Mouse (Mus musculus): ENCODE measurements at regions not wholly inside any gene's neighbourhood (a gene's known extent, or its start where the extent isn't known, plus 50 kb on each side); places are given as distances from the start of the nearest gene placed in this dataset.
"Not testable (repeated sequence)": the region's sequence is repeated elsewhere in the genome, so short reads cannot be mapped to it uniquely, and the experiment has no call there.

GRCm38 (mm10) chr12:6638761-6639281, 1263.3 kb upstream of the Klhl29 start:
- DNase-seq = no peak

- no peak for DNase-seq
These were observed 1262.4 kb upstream of the Klhl29 start for GRCm38 (mm10) chr12:6637771-6638305.

- DNase-seq = no peak
These were observed 1247.2 kb upstream of the Klhl29 start for GRCm38 (mm10) chr12:6622575-6623146.

GRCm38 (mm10) chr12:6601111-6601510, 1225.6 kb upstream of the Klhl29 start:
- DNase-seq = peak; percentile 70

- DNase-seq = not testable (repeated sequence)
These were observed 1220.0 kb upstream of the Klhl29 start for GRCm38 (mm10) chr12:6595484-6595883.

GRCm38 (mm10) chr12:6590231-6590630, 1214.7 kb upstream of the Klhl29 start:
- DNase-seq = peak; percentile 70

- peak; percentile 60 for DNase-seq
These were observed 1212.7 kb upstream of the Klhl29 start for GRCm38 (mm10) chr12:6588031-6588701.

- no peak for DNase-seq
These were observed 1204.7 kb upstream of the Klhl29 start for GRCm38 (mm10) chr12:6580195-6580594.

GRCm38 (mm10) chr12:6576866-6577360, 1201.4 kb upstream of the Klhl29 start:
- no peak for DNase-seq
